Mouse (Mus musculus) embryonic facial prominence, embryonic 11.5 days (tissue): ENCODE results near the gene Tmem161b. TPM values are rescaled to one million over a fixed set of nuclear protein-coding genes. Genes with fewer than 3 reads are reported as not detected.
"Not testable (repeated sequence)": the region's sequence is repeated elsewhere in the genome, so short reads cannot be mapped to it uniquely, and the experiment has no call there.

ENCODE experiments used
- ATAC-seq: fragments of 200-750 bp; cut with Nextera tagmentation; replicated peaks from 2 replicates; pipeline ENCODE4 v1.8.0; 2017; ENCODE audit warnings: low read depth; ENCODE audit not compliant: insufficient number of reproducible peaks, low FRiP score, low TSS enrichment
- DNase-seq: peaks from one replicate; pipeline ENCODE4 v3.0.0-alpha.2; 2015; ENCODE audit warnings: low spot score
- H3K27ac ChIP-seq: fragments of 300-500 bp; sonication (generic); replicated peaks from 2 replicates; pipeline ENCODE4 v1.5.1; 2014; ENCODE audit warnings: mild to moderate bottlenecking, low read depth, low read length, control low read depth
- H3K27me3 ChIP-seq: fragments of 300-500 bp; sonication (generic); 2 replicates; pipeline ENCODE4 v1.6.1; 2014; ENCODE audit warnings: mild to moderate bottlenecking, low read length, moderate library complexity, mixed read lengths; ENCODE audit not compliant: control insufficient read depth, insufficient read depth
- H3K36me3 ChIP-seq: fragments of 300-500 bp; sonication (generic); replicated peaks from 2 replicates; pipeline ENCODE4 v1.6.1; 2014; ENCODE audit warnings: low read depth, mild to moderate bottlenecking, low read length, moderate library complexity, mixed read lengths; ENCODE audit not compliant: control insufficient read depth, insufficient read depth
- H3K4me1 ChIP-seq: fragments of 300-500 bp; sonication (generic); 2 replicates; pipeline ENCODE4 v1.6.1; 2014; ENCODE audit warnings: low read length, mixed read lengths; ENCODE audit not compliant: control insufficient read depth, insufficient read depth
- H3K4me2 ChIP-seq: fragments of 300-500 bp; sonication (generic); 2 replicates; pipeline ENCODE4 v1.6.1; 2014; ENCODE audit warnings: low read depth, mild to moderate bottlenecking, control low read depth, low read length, moderate library complexity
- H3K4me3 ChIP-seq: fragments of 300-500 bp; sonication (generic); 2 replicates; pipeline ENCODE4 v1.5.1; 2014; ENCODE audit warnings: low read depth, low read length, control low read depth
- H3K9ac ChIP-seq: fragments of 300-500 bp; sonication (generic); replicated peaks from 2 replicates; pipeline ENCODE4 v1.6.1; 2014; ENCODE audit warnings: mild to moderate bottlenecking, control low read depth, low read length
- H3K9me3 ChIP-seq: fragments of 300-500 bp; sonication (generic); replicated peaks from 2 replicates; pipeline ENCODE4 v1.6.1; 2016; ENCODE audit warnings: mild to moderate bottlenecking, low read length, inconsistent platforms, mixed read lengths; ENCODE audit not compliant: control insufficient read depth
- WGBS: fragments of 180-500 bp; shearing (Covaris S2); extraction: QIAGEN DNeasy Blood & Tissue Kit; methylation state at CpG from one replicate; pipeline ENCODE4 v1.1.7; 2014; 5-methylcytosine and 5-hydroxymethylcytosine counted together
- polyA plus RNA-seq: library from polyadenylated mRNA; unstranded; fragments of >200 nt; fragmentation: Nextera tagmentation; extraction: Ambion mirVana; gene quantifications from 2 replicates; pipeline ENCODE4 v1.2.1, GENCODE M21; 2014

The Tmem161b gene
- polyA plus RNA-seq, 1 experiment from 2014 or later: 13.4 TPM

- Histone ChIP-seq H3K27me3 (no peaks in the 10 kb centered on the region), H3K27ac (no peak overlapping the region), H3K9me3 (no peaks in the 10 kb centered on the region), H3K4me1 (no peaks in the 10 kb centered on the region), H3K4me2 (no peak overlapping the region), H3K4me3 (no peak overlapping the region), H3K9ac (no peak overlapping the region), H3K36me3 (no peaks in the 10 kb centered on the region)
- DNase-seq (no peak), ATAC-seq (no peak)
- 90% methylated on average over 3 of the region's 3 CpGs for WGBS
Measured at GRCm38 (mm10) chr13:84248065-84248464, 26.0 kb downstream of the Tmem161b start.

GRCm38 (mm10) chr13:84251295-84251694, 29.2 kb downstream of the Tmem161b start:
- H3K27ac ChIP-seq: no peak overlapping the region
- H3K4me2 ChIP-seq: no peak overlapping the region
- WGBS: 73% methylated on average over 5 of the region's 5 CpGs
- H3K9ac ChIP-seq: no peak overlapping the region
- no peaks in the 10 kb centered on the region for H3K27me3 ChIP-seq
- no peak for DNase-seq
- H3K36me3 ChIP-seq: no peaks in the 10 kb centered on the region
- ATAC-seq: no peak
- no peaks in the 10 kb centered on the region for H3K9me3 ChIP-seq
- no peak overlapping the region for H3K4me3 ChIP-seq
- H3K4me1 ChIP-seq: no peaks in the 10 kb centered on the region

GRCm38 (mm10) chr13:84255047-84255446, 33.0 kb downstream of the Tmem161b start:
- no peak for ATAC-seq

GRCm38 (mm10) chr13:84264418-84264817, 42.3 kb downstream of the Tmem161b start:
- not testable (repeated sequence) for H3K9ac ChIP-seq, H3K4me1 ChIP-seq, H3K27me3 ChIP-seq, ATAC-seq, DNase-seq, H3K4me2 ChIP-seq, H3K36me3 ChIP-seq, H3K9me3 ChIP-seq, H3K4me3 ChIP-seq, H3K27ac ChIP-seq
- WGBS: 95% methylated on average over 1 of the region's 1 CpGs

More at GRCm38 (mm10) chr13:84255047-84255446, 33.0 kb downstream of the Tmem161b start:
- no peak for DNase-seq
- Histone ChIP-seq H3K27me3 (no peaks in the 10 kb centered on the region), H3K27ac (no peak overlapping the region), H3K9ac (no peak overlapping the region), H3K4me1 (no peaks in the 10 kb centered on the region), H3K4me3 (no peak overlapping the region), H3K36me3 (no peaks in the 10 kb centered on the region), H3K9me3 (no peaks in the 10 kb centered on the region), H3K4me2 (no peak overlapping the region)
- 84% methylated on average over 1 of the region's 1 CpGs for WGBS

GRCm38 (mm10) chr13:84276246-84276645, 54.1 kb downstream of the Tmem161b start:
- 95% methylated on average over 5 of the region's 5 CpGs for WGBS
- Histone ChIP-seq H3K9me3 (no peaks in the 10 kb centered on the region), H3K36me3 (no peaks in the 10 kb centered on the region), H3K27ac (no peak overlapping the region), H3K9ac (no peak overlapping the region), H3K4me1 (no peaks in the 10 kb centered on the region), H3K4me3 (no peak overlapping the region), H3K4me2 (no peak overlapping the region), H3K27me3 (no peaks in the 10 kb centered on the region)
- ATAC-seq (no peak), DNase-seq (no peak)

- Histone ChIP-seq H3K9me3 (no peaks in the 10 kb centered on the region), H3K4me1 (no peaks in the 10 kb centered on the region), H3K36me3 (no peaks in the 10 kb centered on the region), H3K4me2 (no peak overlapping the region), H3K4me3 (no peak overlapping the region), H3K9ac (no peak overlapping the region), H3K27ac (no peak overlapping the region), H3K27me3 (no peaks in the 10 kb centered on the region)
- WGBS: 90% methylated on average over 4 of the region's 4 CpGs
- ATAC-seq (no peak), DNase-seq (no peak)
Measured at GRCm38 (mm10) chr13:84280352-84280751, 58.3 kb downstream of the Tmem161b start.

- H3K9ac ChIP-seq: no peak overlapping the region
- no peaks in the 10 kb centered on the region for H3K4me1 ChIP-seq
- H3K27me3 ChIP-seq: no peaks in the 10 kb centered on the region
- DNase-seq (no peak), ATAC-seq (no peak)
- H3K4me3 ChIP-seq: no peak overlapping the region
- H3K4me2 ChIP-seq: no peak overlapping the region
- H3K27ac ChIP-seq: no peak overlapping the region
- no peaks in the 10 kb centered on the region for H3K36me3 ChIP-seq
- no peaks in the 10 kb centered on the region for H3K9me3 ChIP-seq
Measured at GRCm38 (mm10) chr13:84282966-84283365, 60.9 kb downstream of the Tmem161b start.

- Histone ChIP-seq H3K4me1 (no peaks in the 10 kb centered on the region), H3K4me3 (no peak overlapping the region), H3K27ac (no peak overlapping the region), H3K27me3 (no peaks in the 10 kb centered on the region), H3K9ac (no peak overlapping the region), H3K4me2 (no peak overlapping the region), H3K36me3 (no peaks in the 10 kb centered on the region), H3K9me3 (no peaks in the 10 kb centered on the region)
- DNase-seq: peak; percentile 40
- 38% methylated on average over 7 of the region's 7 CpGs for WGBS
- peak; percentile 94 for ATAC-seq
Measured at GRCm38 (mm10) chr13:84284764-84285558, 62.9 kb downstream of the Tmem161b start.
